Mouse (Mus musculus) forebrain, postnatal 0 days (tissue): ENCODE measurements at regions not wholly inside any gene's neighbourhood (a gene's known extent, or its start where the extent isn't known, plus 50 kb on each side); places are given as distances from the start of the nearest gene placed in this dataset.
A peak's percentile ranks its signal among the peaks of the same experiment; 100 is the strongest.

Experiments
- ATAC-seq: fragments of 200-750 bp; cut with Nextera tagmentation; 2 replicates; pipeline ENCODE4 v1.8.0; 2017; ENCODE audit warnings: mild to moderate bottlenecking, moderate library complexity
- DNase-seq: peaks from one replicate; pipeline ENCODE4 v3.0.0-alpha.2; 2015
- H3K27ac ChIP-seq: fragments of 300-500 bp; sonication (generic); 2 replicates; pipeline ENCODE4 v1.5.1; 2014; ENCODE audit warnings: low read depth, mild to moderate bottlenecking, antibody characterized with exemption, low read length, moderate library complexity, mixed read lengths
- H3K27me3 ChIP-seq: fragments of 300-500 bp; sonication (generic); 2 replicates; pipeline ENCODE4 v1.6.1; 2014; ENCODE audit warnings: mild to moderate bottlenecking, low read length, mixed read lengths; ENCODE audit not compliant: insufficient read depth
- H3K36me3 ChIP-seq: fragments of 300-500 bp; sonication (generic); 2 replicates; pipeline ENCODE4 v1.6.1; 2014; ENCODE audit warnings: mild to moderate bottlenecking, moderate library complexity; ENCODE audit not compliant: insufficient read depth
- H3K4me1 ChIP-seq: fragments of 300-500 bp; sonication (generic); 2 replicates; pipeline ENCODE4 v1.6.1; 2014; ENCODE audit warnings: antibody characterized with exemption; ENCODE audit not compliant: insufficient read depth
- H3K4me2 ChIP-seq: fragments of 300-500 bp; sonication (generic); 2 replicates; pipeline ENCODE4 v1.6.1; 2014; ENCODE audit warnings: low read depth, mild to moderate bottlenecking, moderate library complexity
- H3K4me3 ChIP-seq: fragments of 300-500 bp; sonication (generic); 2 replicates; pipeline ENCODE4 v1.5.1; 2014; ENCODE audit warnings: low read depth, low read length, mixed read lengths
- H3K9ac ChIP-seq: fragments of 300-500 bp; sonication (generic); 2 replicates; pipeline ENCODE4 v1.6.1; 2014; ENCODE audit warnings: mild to moderate bottlenecking
- H3K9me3 ChIP-seq: fragments of 300-500 bp; sonication (generic); 2 replicates; pipeline ENCODE4 v1.6.1; 2016; ENCODE audit warnings: low read length
- CTCF ChIP-seq: sonication (generic); IDR thresholded peaks from 2 replicates; pipeline ENCODE4 v1.5.1; 2016; ENCODE audit warnings: antibody characterized with exemption, control low read depth, low read depth
- WGBS: fragments of 180-500 bp; shearing (Covaris S2); extraction: QIAGEN DNeasy Blood & Tissue Kit; methylation state at CpG from one replicate; pipeline ENCODE4 v1.1.7; 2014; 5-methylcytosine and 5-hydroxymethylcytosine counted together

DNA sequence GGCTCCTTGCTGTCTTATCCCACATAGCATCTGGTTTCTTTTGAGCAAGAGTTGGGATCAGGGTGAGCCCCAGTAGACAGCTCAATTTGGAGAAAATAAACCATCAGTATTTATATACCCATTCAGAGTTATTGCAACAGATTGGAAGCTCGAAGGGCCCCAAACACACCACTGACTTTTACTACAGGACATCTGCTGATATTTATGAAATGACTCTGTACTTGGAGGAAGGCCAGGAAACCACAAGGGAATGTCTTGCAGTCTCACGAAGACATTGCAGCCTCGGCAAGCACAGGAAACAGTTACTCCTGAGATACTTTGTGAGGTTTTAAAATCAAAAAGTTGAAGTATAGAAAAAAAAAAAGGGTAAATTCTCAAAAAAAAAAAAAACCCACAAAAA, 375.1 kb upstream of the 4931408C20Rik start:
- peak; percentile 3 for DNase-seq

More for the DNA sequence above, 375.1 kb upstream of the 4931408C20Rik start:
- no peak for ATAC-seq
- TF ChIP-seq CTCF: no peak
- no peaks in the 10 kb centered on the region for H3K9me3 ChIP-seq
- no peak overlapping the region for H3K9ac ChIP-seq
- H3K4me1 ChIP-seq: no peaks in the 10 kb centered on the region
- H3K4me3 ChIP-seq: no peak overlapping the region
- H3K27me3 ChIP-seq: no peaks in the 10 kb centered on the region
- 61% methylated on average over 3 of the region's 3 CpGs for WGBS
- H3K27ac ChIP-seq: no peak overlapping the region
- H3K4me2 ChIP-seq: no peak overlapping the region
- H3K36me3 ChIP-seq: no peaks in the 10 kb centered on the region
